Mouse (Mus musculus): ENCODE measurements at regions not wholly inside any gene's neighbourhood (a gene's known extent, or its start where the extent isn't known, plus 50 kb on each side); places are given as distances from the start of the nearest gene placed in this dataset.
A peak's percentile ranks its signal among the peaks of the same experiment; 100 is the strongest.

- no peak for ATAC-seq
- Histone ChIP-seq H3K27me3 (replicated peaks; ENCODE audit: control insufficient read depth, insufficient read depth, low read length) (no peaks in the 10 kb centered on the region), H3K9ac (ENCODE audit: low read depth, low read length) (no peak overlapping the region), H3K4me1 (replicated peaks; ENCODE audit: control insufficient read depth, insufficient read depth, low read length) (no peaks in the 10 kb centered on the region), H3K9me3 (ENCODE audit: control insufficient read depth) (no peaks in the 10 kb centered on the region), H3K27ac (ENCODE audit: low read depth, low read length) (no peak overlapping the region), H3K4me3 (ENCODE audit: low read depth, low read length) (no peak overlapping the region), H3K4me2 (replicated peaks; ENCODE audit: low read depth) (no peak overlapping the region), H3K36me3 (ENCODE audit: control insufficient read depth, insufficient read depth) (no peaks in the 10 kb centered on the region)
- TF ChIP-seq CTCF (IDR thresholded peaks at IDR 0.05; ENCODE audit: low read depth) = no peak
- WGBS = 55% methylated on average over 3 of the region's 3 CpGs
These were observed 811.9 kb downstream of the Diaph3 start for GRCm38 (mm10) chr14:86329176-86329575.

GRCm38 (mm10) chr14:86327646-86328045 is 813.4 kb downstream of the Diaph3 start:
- Histone ChIP-seq H3K27me3 (replicated peaks; ENCODE audit: control insufficient read depth, insufficient read depth, low read length) (no peaks in the 10 kb centered on the region), H3K4me2 (replicated peaks; ENCODE audit: low read depth) (no peak overlapping the region), H3K36me3 (ENCODE audit: control insufficient read depth, insufficient read depth) (no peaks in the 10 kb centered on the region), H3K4me1 (replicated peaks; ENCODE audit: control insufficient read depth, insufficient read depth, low read length) (no peaks in the 10 kb centered on the region), H3K9me3 (ENCODE audit: control insufficient read depth) (no peaks in the 10 kb centered on the region), H3K4me3 (ENCODE audit: low read depth, low read length) (no peak overlapping the region), H3K9ac (ENCODE audit: low read depth, low read length) (no peak overlapping the region), H3K27ac (ENCODE audit: low read depth, low read length) (no peak overlapping the region)
- TF ChIP-seq CTCF (IDR thresholded peaks at IDR 0.05; ENCODE audit: low read depth) = no peak
- ATAC-seq = no peak
- WGBS = 79% methylated on average over 9 of the region's 9 CpGs

- WGBS = 39% methylated on average over 7 of the region's 7 CpGs
- TF ChIP-seq CTCF (IDR thresholded peaks at IDR 0.05; ENCODE audit: low read depth) = no peak
- no peaks in the 10 kb centered on the region for H3K36me3 ChIP-seq (ENCODE audit: control insufficient read depth, insufficient read depth)
- ATAC-seq = no peak
- no peak overlapping the region for H3K4me3 ChIP-seq (ENCODE audit: low read depth, low read length)
- no peaks in the 10 kb centered on the region for H3K9me3 ChIP-seq (ENCODE audit: control insufficient read depth)
- H3K9ac ChIP-seq (ENCODE audit: low read depth, low read length) = no peak overlapping the region
- H3K27ac ChIP-seq (ENCODE audit: low read depth, low read length) = no peak overlapping the region
- H3K27me3 ChIP-seq (replicated peaks; ENCODE audit: control insufficient read depth, insufficient read depth, low read length) = no peaks in the 10 kb centered on the region
- no peaks in the 10 kb centered on the region for H3K4me1 ChIP-seq (replicated peaks; ENCODE audit: control insufficient read depth, insufficient read depth, low read length)
- H3K4me2 ChIP-seq (replicated peaks; ENCODE audit: low read depth) = no peak overlapping the region
These were observed 818.7 kb downstream of the Diaph3 start for GRCm38 (mm10) chr14:86322365-86322764.

GRCm38 (mm10) chr14:86315974-86316373 is 825.1 kb downstream of the Diaph3 start:
- Histone ChIP-seq H3K9ac (ENCODE audit: low read depth, low read length) (no peak overlapping the region), H3K4me2 (replicated peaks; ENCODE audit: low read depth) (no peak overlapping the region), H3K4me3 (ENCODE audit: low read depth, low read length) (no peak overlapping the region), H3K9me3 (ENCODE audit: control insufficient read depth) (no peaks in the 10 kb centered on the region), H3K4me1 (replicated peaks; ENCODE audit: control insufficient read depth, insufficient read depth, low read length) (no peaks in the 10 kb centered on the region), H3K36me3 (ENCODE audit: control insufficient read depth, insufficient read depth) (no peaks in the 10 kb centered on the region), H3K27me3 (replicated peaks; ENCODE audit: control insufficient read depth, insufficient read depth, low read length) (no peaks in the 10 kb centered on the region), H3K27ac (ENCODE audit: low read depth, low read length) (no peak overlapping the region)
- no peak for TF ChIP-seq CTCF (IDR thresholded peaks at IDR 0.05; ENCODE audit: low read depth)
- ATAC-seq = no peak
- WGBS = 47% methylated on average over 6 of the region's 6 CpGs

- Histone ChIP-seq H3K4me1 (replicated peaks; ENCODE audit: control insufficient read depth, insufficient read depth, low read length) (no peaks in the 10 kb centered on the region), H3K27ac (ENCODE audit: low read depth, low read length) (no peak overlapping the region), H3K36me3 (ENCODE audit: control insufficient read depth, insufficient read depth) (no peaks in the 10 kb centered on the region), H3K4me2 (replicated peaks; ENCODE audit: low read depth) (no peak overlapping the region), H3K27me3 (replicated peaks; ENCODE audit: control insufficient read depth, insufficient read depth, low read length) (no peaks in the 10 kb centered on the region), H3K9ac (ENCODE audit: low read depth, low read length) (no peak overlapping the region), H3K4me3 (ENCODE audit: low read depth, low read length) (no peak overlapping the region), H3K9me3 (ENCODE audit: control insufficient read depth) (no peaks in the 10 kb centered on the region)
- WGBS = 58% methylated on average over 7 of the region's 7 CpGs
- TF ChIP-seq CTCF (IDR thresholded peaks at IDR 0.05; ENCODE audit: low read depth) = no peak
- no peak for ATAC-seq
These were observed 832.0 kb downstream of the Diaph3 start for GRCm38 (mm10) chr14:86308949-86309543.

- Histone ChIP-seq H3K4me3 (ENCODE audit: low read depth, low read length) (no peak overlapping the region), H3K4me2 (replicated peaks; ENCODE audit: low read depth) (no peak overlapping the region), H3K27me3 (replicated peaks; ENCODE audit: control insufficient read depth, insufficient read depth, low read length) (no peaks in the 10 kb centered on the region), H3K9me3 (ENCODE audit: control insufficient read depth) (no peaks in the 10 kb centered on the region), H3K27ac (ENCODE audit: low read depth, low read length) (no peak overlapping the region), H3K4me1 (replicated peaks; ENCODE audit: control insufficient read depth, insufficient read depth, low read length) (no peaks in the 10 kb centered on the region), H3K9ac (ENCODE audit: low read depth, low read length) (no peak overlapping the region), H3K36me3 (ENCODE audit: control insufficient read depth, insufficient read depth) (no peaks in the 10 kb centered on the region)
- WGBS = 26% methylated on average over 2 of the region's 2 CpGs
- TF ChIP-seq CTCF (IDR thresholded peaks at IDR 0.05; ENCODE audit: low read depth) = peak; percentile 71
- no peak for ATAC-seq
These were observed 833.2 kb downstream of the Diaph3 start for GRCm38 (mm10) chr14:86307806-86308205.

GRCm38 (mm10) chr14:86301666-86302065 is 839.4 kb downstream of the Diaph3 start:
- Histone ChIP-seq H3K9me3 (ENCODE audit: control insufficient read depth) (no peaks in the 10 kb centered on the region), H3K27ac (ENCODE audit: low read depth, low read length) (no peak overlapping the region), H3K4me3 (ENCODE audit: low read depth, low read length) (no peak overlapping the region), H3K4me2 (replicated peaks; ENCODE audit: low read depth) (no peak overlapping the region), H3K9ac (ENCODE audit: low read depth, low read length) (no peak overlapping the region), H3K4me1 (replicated peaks; ENCODE audit: control insufficient read depth, insufficient read depth, low read length) (no peaks in the 10 kb centered on the region), H3K36me3 (ENCODE audit: control insufficient read depth, insufficient read depth) (no peaks in the 10 kb centered on the region), H3K27me3 (replicated peaks; ENCODE audit: control insufficient read depth, insufficient read depth, low read length) (no peaks in the 10 kb centered on the region)
- ATAC-seq = no peak
- WGBS = 71% methylated on average over 5 of the region's 5 CpGs
- TF ChIP-seq CTCF (IDR thresholded peaks at IDR 0.05; ENCODE audit: low read depth) = no peak
